Mouse (Mus musculus): Measurements from ENCODE around the gene Ergic2.

DNA sequence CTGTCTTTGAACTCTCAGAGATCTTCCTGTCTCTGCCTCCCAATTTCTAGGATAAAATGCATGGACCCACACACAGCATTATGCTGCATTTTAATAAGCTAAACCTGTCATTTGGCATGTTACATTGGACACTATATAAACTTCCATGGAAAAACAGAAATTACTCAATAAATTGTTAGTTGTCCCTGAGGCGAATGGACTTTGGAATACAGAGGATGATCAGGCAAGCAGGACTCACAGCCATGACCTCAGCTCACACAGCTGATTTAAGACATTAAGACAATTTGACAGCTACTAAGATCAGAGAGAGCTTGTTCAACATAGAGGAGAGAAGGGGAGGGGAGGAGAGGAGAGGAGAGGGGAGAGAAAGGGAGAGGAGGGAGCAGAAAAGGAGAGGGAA lies 69.8 kb downstream of the Ergic2 start:
- TF ChIP-seq CTCF (IDR thresholded peaks at IDR 0.05; ENCODE audit: extremely low read depth, insufficient read depth, insufficient read length, insufficient replicate concordance) (no peak), POLR2A (IDR thresholded peaks at IDR 0.05; ENCODE audit: low read depth, low read length) (no peak)
